Mouse (Mus musculus) MEL (cell line): ENCODE measurements at regions not wholly inside any gene's neighbourhood (a gene's known extent, or its start where the extent isn't known, plus 50 kb on each side); places are given as distances from the start of the nearest gene placed in this dataset.

Experiments
- DNase-seq: peaks from one replicate; pipeline ENCODE4 v3.0.0; 2011; ENCODE audit warnings: low read depth, low spot score
- H3K27ac ChIP-seq: 2 replicates; pipeline ENCODE4 v1.5.1; 2012; ENCODE audit warnings: low read depth, mild to moderate bottlenecking, control low read depth, low read length, moderate library complexity; ENCODE audit not compliant: control insufficient read depth
- H3K27me3 ChIP-seq, 2 experiments: fragments of 150-350 bp in 1 of 2; sonication (generic) in 1 of 2; 2 replicates each; pipeline ENCODE4 v1.6.1; 2012; ENCODE audit warnings: low read length in 2 of 2, mild to moderate bottlenecking in 2 of 2, improper control_type of control experiment in 1 of 2, moderate library complexity in 1 of 2; ENCODE audit not compliant: insufficient read depth in 2 of 2, control insufficient read depth in 1 of 2
- H3K36me3 ChIP-seq, 2 experiments: 2 replicates each; pipeline ENCODE4 v1.6.1; 2012 to 2014; ENCODE audit warnings: low read length in 2 of 2, improper control_type of control experiment in 1 of 2, inconsistent platforms in 1 of 2, mild to moderate bottlenecking in 1 of 2; ENCODE audit not compliant: insufficient read depth in 2 of 2, control insufficient read depth in 1 of 2
- H3K4me1 ChIP-seq, 2 experiments: fragments of 150-350 bp in 1 of 2; sonication (generic) in 1 of 2; 2 replicates each; pipeline ENCODE4 v1.6.1; 2012; ENCODE audit warnings: low read length in 2 of 2, improper control_type of control experiment in 1 of 2, mild to moderate bottlenecking in 1 of 2; ENCODE audit not compliant: insufficient read depth in 2 of 2, control insufficient read depth in 1 of 2
- H3K4me3 ChIP-seq, 2 experiments: fragments of 150-350 bp in 1 of 2; sonication (generic) in 1 of 2; 2 replicates each; pipeline ENCODE4 v1.5.1; 2012; ENCODE audit warnings: low read depth in 2 of 2, low read length in 2 of 2, mild to moderate bottlenecking in 2 of 2, moderate library complexity in 2 of 2, control low read depth in 1 of 2, improper control_type of control experiment in 1 of 2; ENCODE audit not compliant: control insufficient read depth in 1 of 2, insufficient read depth in 1 of 2
- H3K79me2 ChIP-seq: 2 replicates; pipeline ENCODE4 v1.6.1; 2012; ENCODE audit warnings: mild to moderate bottlenecking, low read length, moderate library complexity; ENCODE audit not compliant: control insufficient read depth, poor library complexity, insufficient read depth
- H3K9ac ChIP-seq: 2 replicates; pipeline ENCODE4 v1.6.1; 2012; ENCODE audit warnings: low read depth, mild to moderate bottlenecking, control low read depth, low read length, moderate library complexity; ENCODE audit not compliant: control insufficient read depth, poor library complexity, severe bottlenecking
- H3K9me3 ChIP-seq: fragments of 150-350 bp; sonication (generic); replicated peaks from 2 replicates; pipeline ENCODE4 v1.6.1; 2012; ENCODE audit warnings: mild to moderate bottlenecking, low read length, improper control_type of control experiment, moderate library complexity; ENCODE audit not compliant: insufficient read depth
- CHD1 ChIP-seq: IDR thresholded peaks from 2 replicates; pipeline ENCODE4 v1.6.1; 2012; ENCODE audit warnings: low read depth, mild to moderate bottlenecking, inconsistent platforms, low read length, improper control_type of control experiment
- CTCF ChIP-seq, 3 experiments: IDR thresholded peaks in 2 of 3; conservative IDR thresholded peaks in 1 of 3; 2 replicates each; pipeline ENCODE4 v1.5.1; 2011 to 2012; ENCODE audit warnings: low read length in 3 of 3, low read depth in 2 of 3, mild to moderate bottlenecking in 2 of 3, improper control_type of control experiment in 1 of 3, inconsistent platforms in 1 of 3, mixed read lengths in 1 of 3, moderate library complexity in 1 of 3; ENCODE audit not compliant: control insufficient read depth in 1 of 3, insufficient read depth in 1 of 3, poor library complexity in 1 of 3, severe bottlenecking in 1 of 3
- E2F4 ChIP-seq: IDR thresholded peaks from 2 replicates; pipeline ENCODE4 v1.6.1; 2011; ENCODE audit warnings: low read depth, low read length, improper control_type of control experiment, borderline replicate concordance
- ETS1 ChIP-seq: IDR thresholded peaks from 2 replicates; pipeline ENCODE4 v1.6.1; 2012; ENCODE audit warnings: low read depth, mild to moderate bottlenecking, inconsistent platforms, low read length, improper control_type of control experiment, moderate library complexity
- GABPA ChIP-seq: IDR thresholded peaks from 2 replicates; pipeline ENCODE4 v1.6.1; 2012; ENCODE audit warnings: low read depth, mild to moderate bottlenecking, inconsistent platforms, low read length, improper control_type of control experiment, moderate library complexity
- GATA1 ChIP-seq: IDR thresholded peaks from 2 replicates; pipeline ENCODE4 v1.6.1; 2011; ENCODE audit warnings: low read depth, low read length, improper control_type of control experiment
- HCFC1 ChIP-seq: IDR thresholded peaks from 2 replicates; pipeline ENCODE4 v1.6.1; 2012; ENCODE audit warnings: low read depth, mild to moderate bottlenecking, inconsistent platforms, low read length, improper control_type of control experiment, moderate library complexity
- MAFK ChIP-seq: IDR thresholded peaks from 2 replicates; pipeline ENCODE4 v1.6.1; 2011; ENCODE audit warnings: low read depth, mild to moderate bottlenecking, low read length, improper control_type of control experiment, borderline replicate concordance
- MAZ ChIP-seq: IDR thresholded peaks from 2 replicates; pipeline ENCODE4 v1.6.1; 2012; ENCODE audit warnings: low read depth, mild to moderate bottlenecking, inconsistent platforms, low read length, improper control_type of control experiment
- MEF2A ChIP-seq: IDR thresholded peaks from 2 replicates; pipeline ENCODE4 v1.6.1; 2014; ENCODE audit warnings: low read depth, mild to moderate bottlenecking, inconsistent platforms, low read length, improper control_type of control experiment; ENCODE audit not compliant: poor library complexity, insufficient replicate concordance, severe bottlenecking; ENCODE audit errors: extremely low read depth
- MYC ChIP-seq: IDR thresholded peaks from 2 replicates; pipeline ENCODE4 v1.6.1; 2011; ENCODE audit warnings: low read depth, mild to moderate bottlenecking, low read length, improper control_type of control experiment, moderate library complexity
- NRF1 ChIP-seq: IDR thresholded peaks from 2 replicates; pipeline ENCODE4 v1.6.1; 2014; ENCODE audit warnings: low read depth, mild to moderate bottlenecking, inconsistent platforms, low read length, improper control_type of control experiment, moderate library complexity; ENCODE audit not compliant: poor library complexity, insufficient read depth, severe bottlenecking
- POLR2A ChIP-seq, 2 experiments: IDR thresholded peaks; 2 replicates each; pipeline ENCODE4 v1.6.1; 2011 to 2012; ENCODE audit warnings: low read length in 2 of 2, mild to moderate bottlenecking in 2 of 2, control low read depth in 1 of 2, improper control_type of control experiment in 1 of 2, low read depth in 1 of 2, moderate library complexity in 1 of 2; ENCODE audit not compliant: control insufficient read depth in 1 of 2, insufficient read depth in 1 of 2, poor library complexity in 1 of 2
- RCOR1 ChIP-seq: IDR thresholded peaks from 2 replicates; pipeline ENCODE4 v1.6.1; 2012; ENCODE audit warnings: low read depth, mild to moderate bottlenecking, inconsistent platforms, low read length, improper control_type of control experiment
- SIN3A ChIP-seq: IDR thresholded peaks from 2 replicates; pipeline ENCODE4 v1.6.1; 2012; ENCODE audit warnings: low read length, improper control_type of control experiment, inconsistent platforms
- SMC3 ChIP-seq: IDR thresholded peaks from 2 replicates; pipeline ENCODE4 v1.6.1; 2011; ENCODE audit warnings: low read depth, low read length, improper control_type of control experiment
- UBTF ChIP-seq: IDR thresholded peaks from 2 replicates; pipeline ENCODE4 v1.6.1; 2012; ENCODE audit warnings: low read depth, mild to moderate bottlenecking, inconsistent platforms, low read length, improper control_type of control experiment, moderate library complexity, borderline replicate concordance; ENCODE audit not compliant: insufficient read depth
- USF2 ChIP-seq, 2 experiments: IDR thresholded peaks; 2 replicates each; pipeline ENCODE4 v1.6.1; 2011 to 2012; ENCODE audit warnings: improper control_type of control experiment in 2 of 2, low read length in 2 of 2, borderline replicate concordance in 1 of 2, inconsistent platforms in 1 of 2, low read depth in 1 of 2, mild to moderate bottlenecking in 1 of 2; ENCODE audit not compliant: insufficient read depth in 1 of 2
- ZKSCAN1 ChIP-seq: IDR thresholded peaks from 2 replicates; pipeline ENCODE4 v1.6.1; 2012; ENCODE audit warnings: low read depth, mild to moderate bottlenecking, inconsistent platforms, low read length, improper control_type of control experiment, moderate library complexity
- ZMIZ1 ChIP-seq: IDR thresholded peaks from 2 replicates; pipeline ENCODE4 v1.6.1; 2012; ENCODE audit warnings: low read depth, mild to moderate bottlenecking, inconsistent platforms, low read length, improper control_type of control experiment, moderate library complexity

- H3K9ac ChIP-seq = no peak overlapping the region
- no peak for DNase-seq
- H3K27me3 ChIP-seq = peaks cover 0 to 1% of the 10 kb centered on the region in 2 experiments; a peak in 2 of 4 replicates
- H3K4me3 ChIP-seq = no peak overlapping the region
- no peaks in the 10 kb centered on the region for H3K9me3 ChIP-seq
- H3K36me3 ChIP-seq = no peaks in the 10 kb centered on the region
- TF ChIP-seq SMC3 (no peak), UBTF (no peak), E2F4 (no peak), MAFK (no peak)
- no peaks in the 10 kb centered on the region for H3K79me2 ChIP-seq
- no peaks in the 10 kb centered on the region for H3K4me1 ChIP-seq
- no peak overlapping the region for H3K27ac ChIP-seq
Observed at GRCm38 (mm10) chr9:61847496-61847895, 66.8 kb downstream of the Rplp1 start.

- Histone ChIP-seq H3K9ac (no peak overlapping the region), H3K27ac (no peak overlapping the region), H3K4me1 (no peaks in the 10 kb centered on the region), H3K9me3 (no peaks in the 10 kb centered on the region), H3K36me3 (no peaks in the 10 kb centered on the region), H3K27me3 (peaks cover 0 to 3% of the 10 kb centered on the region in 2 experiments; a peak in 2 of 4 replicates), H3K4me3 (no peak overlapping the region), H3K79me2 (no peaks in the 10 kb centered on the region)
- no peak for DNase-seq
- TF ChIP-seq ZKSCAN1 (no peak), MYC (no peak), SMC3 (no peak), ETS1 (no peak), SIN3A (no peak), CHD1 (no peak), USF2 (IDR thresholded peaks at IDR 0.05; ENCODE audit: borderline replicate concordance in 1 of 2, insufficient read depth in 1 of 2, low read depth in 1 of 2, low read length in 2 of 2) (no peak), ZMIZ1 (no peak), CTCF (IDR thresholded peaks at IDR 0.05 in 2 of 3, conservative IDR thresholded peaks at IDR 0.05 in 1 of 3; ENCODE audit: control insufficient read depth in 1 of 3, insufficient read depth in 1 of 3, low read depth in 2 of 3, low read length in 3 of 3, poor library complexity in 1 of 3, severe bottlenecking in 1 of 3) (no peak)
Observed at GRCm38 (mm10) chr9:61844645-61845044, 69.7 kb downstream of the Rplp1 start.

DNA sequence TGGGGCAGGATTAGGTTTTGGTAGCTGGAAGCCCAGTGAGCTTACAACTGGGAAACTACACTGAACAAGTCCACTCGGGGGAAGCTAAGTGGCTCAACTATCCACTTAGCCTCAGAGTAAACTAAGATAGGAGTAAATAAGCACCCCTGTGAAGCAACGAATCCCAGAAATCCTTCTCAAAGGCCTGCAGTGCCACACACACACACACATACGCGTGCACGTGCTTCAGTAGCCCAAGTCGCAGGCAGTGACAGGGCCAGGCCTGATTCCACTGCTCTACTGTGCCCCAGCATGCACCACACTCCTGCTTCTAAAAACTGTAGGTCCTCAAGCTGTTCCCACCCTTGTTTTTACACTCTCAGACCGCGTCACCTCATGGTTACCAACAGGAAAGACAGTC is 70.2 kb downstream of the Rplp1 start:
- no peaks in the 10 kb centered on the region for H3K9me3 ChIP-seq
- no peaks in the 10 kb centered on the region for H3K36me3 ChIP-seq
- H3K79me2 ChIP-seq = no peaks in the 10 kb centered on the region
- no peak overlapping the region for H3K9ac ChIP-seq
- no peak overlapping the region for H3K27ac ChIP-seq
- DNase-seq = no peak
- TF ChIP-seq RCOR1 = no peak
- TF ChIP-seq HCFC1 = no peak
- no peak for TF ChIP-seq GABPA
- TF ChIP-seq MAZ = no peak
- TF ChIP-seq NRF1 = no peak
- TF ChIP-seq POLR2A (IDR thresholded peaks at IDR 0.05; ENCODE audit: control insufficient read depth in 1 of 2, insufficient read depth in 1 of 2, low read depth in 1 of 2, low read length in 2 of 2, poor library complexity in 1 of 2) = no peak
- TF ChIP-seq MEF2A = no peak
- no peak for TF ChIP-seq GATA1
- no peak overlapping the region for H3K4me3 ChIP-seq
- H3K4me1 ChIP-seq = no peaks in the 10 kb centered on the region
- H3K27me3 ChIP-seq = peaks cover 0 to 3% of the 10 kb centered on the region in 2 experiments; a peak in 2 of 4 replicates
